Mouse (Mus musculus): ENCODE results near the gene Inf2. TPM values are rescaled to one million over a fixed set of nuclear protein-coding genes. Genes with fewer than 3 reads are reported as not detected.

The Inf2 gene
- 10 to 100 TPM; 36.0 to 53.4 TPM for total RNA-seq (2023)

DNA sequence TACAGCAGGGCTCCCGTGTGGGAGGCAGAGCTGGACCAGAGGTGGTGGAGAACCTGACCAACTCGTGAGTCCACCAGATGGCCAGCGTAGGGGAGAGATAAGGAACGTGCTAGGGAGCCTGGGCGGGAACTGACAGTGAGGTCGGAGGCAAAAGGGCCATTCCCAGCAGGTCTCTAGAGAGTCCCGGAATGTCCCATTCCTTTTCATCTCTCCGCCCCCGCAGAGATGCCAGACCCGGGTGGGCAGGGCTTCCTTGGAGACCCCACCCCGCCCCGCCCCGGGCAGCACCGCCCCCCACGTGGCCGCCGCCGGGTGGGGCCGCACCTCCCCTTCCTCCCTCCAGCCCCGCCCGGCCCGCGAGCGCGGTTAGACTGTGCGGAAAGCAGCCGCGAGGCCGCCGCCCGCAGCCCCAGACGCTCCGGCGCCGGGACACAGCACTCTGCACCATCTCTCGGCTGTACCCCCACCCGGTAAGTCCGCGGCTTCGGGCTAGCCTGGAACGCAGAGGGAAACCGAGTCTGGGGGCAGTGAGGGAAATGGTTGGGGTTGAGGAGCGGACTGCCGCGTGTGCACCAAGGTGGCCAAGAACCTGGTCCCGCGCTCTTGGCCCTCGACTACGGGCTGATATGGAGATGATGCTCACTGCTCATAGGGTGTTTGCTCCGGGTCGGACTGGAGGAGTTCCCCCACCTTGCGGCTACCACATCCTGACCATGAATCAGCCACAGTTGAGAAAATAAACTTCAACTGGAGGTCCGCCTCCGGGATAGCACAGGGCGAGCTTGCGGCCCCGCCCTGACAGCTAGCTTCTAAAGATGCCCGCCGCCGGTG lies at the start of gene Inf2:
Inf2 (plus strand) TSS at position 359 of the 831 bp plus-strand sequence.

DNA sequence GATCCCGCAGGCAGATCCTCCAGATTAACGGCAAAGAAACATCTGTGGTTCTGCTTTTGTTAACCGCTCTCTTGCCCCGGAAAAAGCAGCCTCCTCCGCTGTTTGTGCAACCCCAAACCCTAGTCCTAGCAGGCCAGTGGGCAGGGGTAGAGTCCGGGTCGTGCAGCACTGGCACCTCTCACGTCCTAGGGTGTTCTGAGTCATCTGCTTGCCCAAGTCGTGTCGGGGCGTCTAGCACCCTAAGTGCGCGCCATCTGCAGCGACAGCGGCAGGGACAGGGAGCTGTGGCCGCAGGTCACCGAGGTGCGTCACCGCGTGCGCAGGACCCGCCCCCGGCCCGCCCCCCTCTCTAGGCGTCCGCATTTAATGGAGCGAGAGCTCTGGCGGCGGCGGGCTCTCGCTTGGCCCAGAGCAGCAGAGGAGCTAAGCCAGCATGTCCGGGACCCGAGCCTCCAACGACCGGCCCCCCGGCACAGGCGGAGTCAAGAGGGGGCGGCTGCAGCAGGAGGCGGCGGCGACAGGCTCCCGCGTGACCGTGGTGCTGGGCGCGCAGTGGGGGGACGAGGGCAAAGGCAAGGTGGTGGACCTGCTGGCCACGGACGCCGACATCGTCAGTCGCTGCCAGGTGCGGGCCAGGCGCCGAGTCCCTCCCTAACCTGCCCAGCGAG lies 31.2 kb downstream of the Inf2 start, which contains the start of gene Adssl1:
Adssl1 (plus strand) TSS at position 360 of the 668 bp plus-strand sequence.

DNA sequence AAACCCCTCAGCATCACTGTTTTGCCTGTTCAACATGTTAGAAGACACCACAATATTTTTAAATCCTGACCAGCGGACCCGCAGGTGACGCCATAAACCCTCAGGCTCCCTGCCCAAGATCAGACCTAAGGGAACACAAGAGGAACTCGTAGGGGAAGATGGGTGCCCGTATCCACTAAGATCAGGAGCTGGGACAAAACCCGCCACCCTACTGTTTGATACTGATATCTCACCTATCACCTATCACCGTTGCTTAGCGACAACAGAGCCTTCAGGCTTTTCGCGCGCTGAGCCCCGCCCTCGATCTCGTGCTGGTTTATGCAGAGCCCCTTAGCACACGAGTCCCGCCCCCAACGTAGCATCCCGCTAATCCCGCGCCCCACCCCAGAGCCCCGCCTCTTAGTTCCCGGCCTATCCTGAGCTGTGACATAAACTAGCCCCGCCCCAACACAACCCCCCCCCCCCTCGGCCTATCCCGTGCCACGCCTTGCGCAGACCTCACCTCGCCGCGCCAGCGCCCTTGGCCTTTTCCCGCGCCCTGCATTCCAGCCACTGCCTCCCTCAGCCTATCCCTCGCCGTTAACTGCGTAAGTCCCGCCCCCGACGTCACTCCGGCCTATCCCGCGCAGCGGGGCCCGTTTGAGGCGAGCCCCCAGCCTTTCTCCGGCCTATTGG lies 55.7 kb downstream of the Inf2 start, which contains the start of gene Siva1:
Siva1 (plus strand) TSS at position 500 of the 675 bp plus-strand sequence.

Other genes starting within 250 kb of the Inf2 start
- not detected for gene A530016L24Rik, start 99.3 kb upstream of the Inf2 start, total RNA-seq (2023)
- not detected for gene Tmem179, start 72.0 kb upstream of the Inf2 start, total RNA-seq (2023)
- gene Adssl1, start 31.3 kb downstream of the Inf2 start, total RNA-seq (2023): 10 to 100 TPM; 80.1 to 82.2 TPM
- 10 to 100 TPM; 40.4 to 44.3 TPM for gene Siva1, start 55.9 kb downstream of the Inf2 start, total RNA-seq (2023)
- 100 to 1,000 TPM; 181 to 197 TPM for gene Akt1, start 86.1 kb downstream of the Inf2 start, total RNA-seq (2023)
- gene Zbtb42, start 90.0 kb downstream of the Inf2 start, total RNA-seq (2023): 10 to 100 TPM; 18.4 to 19.4 TPM
- 1 to 10 TPM in 1 of 2 experiments, under 1 TPM in 1; 0.80 to 1.0 TPM for gene Cep170b, start 131.7 kb downstream of the Inf2 start, total RNA-seq (2023)
- 100 to 1,000 TPM; 228 to 351 TPM for gene Pld4, start 171.9 kb downstream of the Inf2 start, total RNA-seq (2023)
- under 1 TPM; 0.47 to 0.53 TPM for gene Ahnak2, start 213.9 kb downstream of the Inf2 start, total RNA-seq (2023)
- gene Clba1, start 220.2 kb downstream of the Inf2 start, total RNA-seq (2023): 1 to 10 TPM in 1 of 2 experiments, under 1 TPM in 1; 1.00 to 1.1 TPM
- gene Cdca4, start 240.6 kb downstream of the Inf2 start, total RNA-seq (2023): 10 to 100 TPM; 30.8 to 38.3 TPM